Mouse (Mus musculus) kidney, adult 18-20 months (tissue): ENCODE results near the gene Atp6v1b1.

Experiments
- DNase-seq: peaks from one replicate; pipeline ENCODE4 v3.0.0; 2021

The Atp6v1b1 gene

DNA sequence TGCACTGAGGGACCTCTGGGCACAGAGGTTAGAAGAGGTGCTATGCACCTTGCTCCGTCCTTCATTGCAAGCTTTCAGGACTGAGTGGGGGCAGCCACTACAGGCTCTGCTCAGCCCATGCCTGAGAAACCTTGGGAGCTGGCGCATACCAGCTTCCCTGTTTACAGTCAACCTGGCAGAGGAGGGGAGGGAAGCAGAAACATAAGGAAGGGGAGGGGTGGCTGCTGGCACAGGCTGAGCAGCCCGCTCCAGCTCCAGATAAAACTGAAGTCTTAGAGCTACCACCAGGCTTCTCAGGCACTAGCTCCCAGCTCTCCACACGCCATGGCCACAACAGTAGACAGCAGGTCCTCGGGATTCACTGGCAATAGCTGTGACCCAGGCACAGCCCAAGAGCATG, at the start of gene Atp6v1b1:
Gene Atp6v1b1 (plus strand): TSS at position 230 of the 400 bp plus-strand sequence.
- peak; percentile 37 for DNase-seq

DNA sequence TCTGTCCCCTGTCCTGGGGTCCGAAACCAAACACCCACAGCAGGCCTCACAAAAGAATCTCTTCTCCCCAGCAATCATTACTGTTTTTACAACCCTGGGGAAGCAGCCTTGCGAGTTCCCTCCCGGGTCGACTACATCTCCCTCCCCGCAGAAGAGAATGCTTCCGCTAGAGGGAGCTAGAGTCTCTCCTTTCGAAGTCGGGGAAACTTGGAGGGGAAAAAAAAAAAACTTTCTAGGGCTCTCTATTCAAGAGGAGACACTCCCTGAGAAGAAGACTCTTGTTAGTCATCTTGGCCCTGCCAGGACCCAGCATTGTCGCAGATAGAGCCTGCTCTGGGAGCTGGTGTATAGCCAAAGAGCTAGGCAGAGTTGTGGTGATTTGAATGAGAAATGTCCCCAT, 49.0 kb upstream of the Atp6v1b1 start:
- no peak for DNase-seq

DNA sequence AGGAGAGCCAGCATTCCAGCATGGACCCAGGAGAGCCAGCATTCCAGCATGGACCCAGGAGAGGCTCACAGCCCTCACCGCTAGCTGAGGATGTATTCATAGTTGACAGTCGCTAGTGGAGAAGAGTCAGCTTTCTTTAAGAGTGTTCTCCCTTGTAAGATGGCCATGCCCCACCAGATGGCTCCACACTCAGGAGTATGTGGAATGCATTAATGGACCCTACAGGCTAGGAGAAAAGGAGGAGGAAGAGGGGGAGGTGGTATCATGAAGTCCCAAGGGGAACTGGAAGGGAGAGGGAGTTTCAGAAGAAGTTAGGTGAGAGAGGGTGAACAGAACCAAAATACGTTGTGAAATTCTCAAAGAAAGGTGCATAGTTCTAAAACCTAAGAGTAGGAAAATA, 47.1 kb upstream of the Atp6v1b1 start:
- no peak for DNase-seq

DNA sequence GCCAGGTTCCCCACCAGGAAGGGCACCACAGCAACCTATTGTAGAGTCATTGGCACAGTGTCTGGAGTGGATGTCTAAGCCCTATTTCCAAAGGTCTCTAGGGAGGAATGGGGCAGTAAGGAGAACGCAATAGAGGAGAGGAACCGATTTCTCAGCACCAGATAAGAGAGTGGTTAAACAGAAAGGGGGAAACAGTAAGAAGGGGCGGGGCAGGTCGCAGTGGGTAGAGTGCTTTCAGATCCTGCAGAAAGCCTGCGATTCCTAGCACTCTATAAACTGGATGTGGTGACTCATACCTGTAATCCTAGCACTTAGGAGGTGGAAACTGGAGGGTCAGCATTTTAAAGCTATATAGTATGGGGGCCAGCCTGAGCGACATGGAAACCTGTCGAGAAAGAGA, 46.1 kb upstream of the Atp6v1b1 start:
- no peak for DNase-seq

GRCm38 (mm10) chr6:83697932-83698331, 44.9 kb upstream of the Atp6v1b1 start:
- no peak for DNase-seq

DNA sequence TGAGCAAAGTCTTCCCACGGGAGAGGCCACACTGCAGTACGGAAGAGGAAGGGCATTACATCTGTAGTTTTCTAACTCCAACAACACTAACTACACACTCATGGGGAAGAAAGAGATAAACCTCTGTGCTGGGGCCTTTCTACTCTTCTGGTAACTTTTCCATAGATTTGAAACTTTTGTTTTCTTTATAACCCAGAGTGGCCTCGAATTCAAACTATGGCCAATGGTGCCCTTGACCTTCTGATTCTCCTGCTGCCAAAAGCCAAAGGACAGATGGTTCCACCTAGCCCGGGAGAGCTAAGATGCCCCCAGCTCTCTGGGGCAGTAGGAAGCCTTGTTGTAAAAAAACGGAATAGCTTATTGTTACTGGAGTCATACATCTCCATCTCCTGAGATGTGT, 42.8 kb upstream of the Atp6v1b1 start:
- no peak for DNase-seq

DNA sequence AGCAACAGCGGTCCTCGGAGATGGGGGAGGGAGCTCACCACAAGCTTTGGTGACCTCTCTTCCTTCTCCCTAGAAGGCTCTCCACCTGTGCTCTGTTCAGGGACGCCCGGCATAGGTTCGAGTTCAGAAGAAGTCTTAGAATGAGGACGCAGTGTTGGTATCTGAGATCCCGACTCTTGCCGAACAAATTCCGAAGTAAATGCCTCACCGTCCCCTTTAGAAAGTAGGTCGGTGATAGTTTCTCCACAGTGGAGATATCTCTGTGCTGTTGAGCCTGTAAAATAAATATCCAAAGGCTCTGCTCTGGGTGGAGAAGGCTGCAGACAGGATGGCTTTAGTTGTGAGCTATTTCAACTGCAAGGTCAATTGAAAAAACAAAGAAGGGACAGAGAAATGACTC, 41.8 kb upstream of the Atp6v1b1 start:
- DNase-seq: no peak

GRCm38 (mm10) chr6:83702146-83702999, 40.4 kb upstream of the Atp6v1b1 start:
- no peak for DNase-seq

DNA sequence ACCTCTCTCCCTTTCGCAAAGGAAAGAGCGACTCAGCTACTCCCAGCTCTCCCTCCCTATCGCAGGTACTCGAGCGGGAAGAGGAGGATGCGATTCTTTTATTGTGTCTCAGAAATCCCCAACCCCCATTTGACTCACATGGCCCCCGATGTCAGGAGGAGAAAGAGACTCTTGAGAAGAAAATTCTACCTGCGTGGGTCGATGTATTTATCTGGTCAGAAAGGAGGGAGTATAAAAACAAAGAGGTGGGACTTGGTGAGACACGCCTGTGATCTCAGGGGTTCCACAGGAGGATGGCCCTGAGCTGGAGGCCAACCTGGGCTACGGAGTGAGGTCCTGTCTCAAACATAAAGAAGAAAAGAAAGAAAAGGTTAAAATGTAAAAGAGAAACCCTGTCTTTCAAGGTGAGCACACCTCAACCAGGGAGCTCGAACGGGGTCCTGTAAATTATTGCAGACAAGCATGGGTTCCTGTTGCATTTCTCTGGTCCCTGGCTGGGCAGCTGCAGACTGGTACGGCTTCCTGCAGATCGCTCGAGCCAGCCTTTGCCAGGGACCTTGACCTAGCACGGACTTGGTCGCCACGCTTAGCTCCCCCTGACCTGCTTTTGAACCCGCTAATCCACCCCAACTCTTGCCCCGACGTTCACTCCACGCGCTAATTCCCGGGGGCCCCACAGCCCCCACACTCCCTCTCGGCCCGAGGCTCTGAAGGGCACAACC, 39.6 kb upstream of the Atp6v1b1 start:
- no peak for DNase-seq

DNA sequence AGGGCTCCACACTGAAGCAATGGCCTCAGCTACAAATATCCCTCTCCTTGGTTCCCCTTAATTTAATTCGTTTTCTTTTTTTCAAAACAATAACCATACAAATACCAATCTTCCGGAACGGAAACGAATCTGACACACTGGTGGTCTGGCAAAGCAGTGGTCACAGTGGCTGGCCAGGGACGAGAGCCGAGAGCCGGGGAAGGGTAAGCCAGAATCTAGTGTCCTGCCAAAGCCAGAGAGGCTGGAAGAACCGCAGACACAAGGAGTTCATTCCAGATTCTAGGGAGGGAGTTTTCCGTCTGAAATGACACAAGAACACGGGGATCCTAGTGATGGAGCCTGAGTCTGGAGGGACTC, 39.1 kb upstream of the Atp6v1b1 start:
- no peak for DNase-seq

- DNase-seq: no peak
These were observed 38.5 kb upstream of the Atp6v1b1 start for GRCm38 (mm10) chr6:83704294-83704693.

DNA sequence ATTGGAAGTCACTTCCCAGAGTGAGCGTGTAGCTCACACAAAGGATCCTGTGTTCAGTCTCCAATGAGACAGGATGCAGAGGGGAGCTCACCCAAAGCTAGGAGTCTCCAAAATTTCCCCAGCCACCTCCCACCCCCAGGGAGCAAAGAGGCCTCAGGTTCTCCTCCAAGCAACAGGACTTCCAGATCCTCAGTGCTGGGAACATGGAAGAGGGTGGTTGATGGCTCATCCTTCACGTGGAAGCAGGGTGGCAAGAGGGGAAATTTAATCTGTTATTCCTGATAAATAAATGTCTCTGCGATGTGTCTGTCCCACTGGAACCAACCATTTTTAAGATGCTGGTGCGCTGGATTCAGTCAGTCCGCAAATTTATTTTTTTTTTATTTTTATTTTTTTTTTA, 38.1 kb upstream of the Atp6v1b1 start:
- DNase-seq: no peak

- DNase-seq: no peak
These were observed 34.9 kb upstream of the Atp6v1b1 start for GRCm38 (mm10) chr6:83707738-83708510.

- DNase-seq: no peak
These were observed 32.3 kb upstream of the Atp6v1b1 start for GRCm38 (mm10) chr6:83710361-83711066.

DNA sequence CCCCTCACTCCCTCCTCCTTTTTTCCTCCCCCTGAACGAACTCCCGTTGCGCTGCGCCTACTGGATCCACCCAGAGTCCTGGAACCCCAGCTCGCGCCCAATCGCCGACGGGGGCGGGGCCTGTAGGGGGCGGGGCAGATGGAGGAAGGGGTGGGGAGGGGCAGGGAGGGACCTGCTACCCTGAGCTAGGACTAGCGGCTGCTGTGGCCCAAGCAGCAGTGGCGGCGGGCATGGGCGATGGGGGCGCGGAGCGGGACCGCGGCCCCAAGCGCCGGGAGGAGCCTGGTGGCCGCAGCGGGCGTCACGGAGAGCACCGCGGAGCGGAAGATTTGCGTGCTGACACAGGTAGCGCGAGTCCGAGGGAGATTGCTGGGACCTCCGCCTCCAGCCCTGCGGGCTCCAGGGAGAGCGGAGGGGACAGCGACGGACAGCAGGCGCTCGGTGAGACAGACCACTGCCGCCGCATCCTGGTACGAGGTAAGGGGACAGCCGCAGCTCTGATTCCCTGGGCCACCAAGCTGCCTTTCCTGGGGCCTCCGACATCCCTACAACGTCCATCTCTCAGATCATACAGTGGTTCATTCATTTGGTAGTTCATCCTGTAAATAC, 31.6 kb upstream of the Atp6v1b1 start, which contains the start of gene Vax2:
Gene Vax2 (plus strand): TSS at position 198 of the 609 bp plus-strand sequence.
- peak; percentile 71 for DNase-seq

- no peak for DNase-seq
These were observed 30.9 kb upstream of the Atp6v1b1 start for GRCm38 (mm10) chr6:83711725-83712475.

- no peak for DNase-seq
These were observed 29.3 kb upstream of the Atp6v1b1 start for GRCm38 (mm10) chr6:83713271-83714136.

DNA sequence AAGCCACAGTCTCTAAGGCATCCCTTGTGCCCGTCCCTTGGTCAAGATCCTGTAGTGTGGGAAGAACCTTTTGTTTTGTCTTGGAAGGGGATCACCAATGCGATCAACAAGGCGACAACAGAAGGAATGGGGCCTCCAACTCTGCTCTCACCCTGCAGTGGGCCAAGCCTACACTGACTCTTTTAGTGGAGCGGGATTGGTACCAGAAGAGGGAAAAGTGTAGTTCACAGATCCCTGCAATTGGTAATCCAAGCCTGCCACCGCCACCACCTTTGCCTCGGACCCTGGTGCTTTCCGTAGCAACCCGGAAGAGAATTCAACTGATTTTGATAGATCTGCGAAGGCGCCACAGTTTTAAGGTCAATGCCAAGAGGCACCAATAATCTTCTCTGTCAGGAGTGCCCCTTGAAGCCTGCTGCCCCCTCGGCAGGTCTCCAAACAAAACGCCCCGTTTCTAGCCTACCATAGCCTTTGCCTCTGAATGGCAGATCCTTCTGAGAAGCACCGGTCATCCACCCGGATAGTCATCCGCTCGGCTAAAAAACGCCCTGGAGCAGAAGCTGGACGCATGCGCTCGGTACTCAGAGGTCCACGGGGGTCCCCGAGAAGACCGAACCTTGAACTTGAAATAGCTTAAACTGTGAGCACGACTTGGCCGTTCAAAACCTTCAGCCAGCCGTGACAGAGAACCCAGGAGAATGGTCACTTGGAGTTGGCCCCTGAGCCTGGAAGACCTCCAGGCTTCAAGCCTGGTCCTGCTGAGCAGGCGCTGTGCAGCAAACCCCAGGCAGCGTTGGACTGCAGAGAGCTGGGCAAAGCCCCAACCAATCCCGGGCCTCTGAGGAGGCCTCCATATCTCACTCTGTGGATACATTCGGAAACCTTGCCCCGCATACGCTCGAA, 28.3 kb upstream of the Atp6v1b1 start:
- DNase-seq: no peak

DNA sequence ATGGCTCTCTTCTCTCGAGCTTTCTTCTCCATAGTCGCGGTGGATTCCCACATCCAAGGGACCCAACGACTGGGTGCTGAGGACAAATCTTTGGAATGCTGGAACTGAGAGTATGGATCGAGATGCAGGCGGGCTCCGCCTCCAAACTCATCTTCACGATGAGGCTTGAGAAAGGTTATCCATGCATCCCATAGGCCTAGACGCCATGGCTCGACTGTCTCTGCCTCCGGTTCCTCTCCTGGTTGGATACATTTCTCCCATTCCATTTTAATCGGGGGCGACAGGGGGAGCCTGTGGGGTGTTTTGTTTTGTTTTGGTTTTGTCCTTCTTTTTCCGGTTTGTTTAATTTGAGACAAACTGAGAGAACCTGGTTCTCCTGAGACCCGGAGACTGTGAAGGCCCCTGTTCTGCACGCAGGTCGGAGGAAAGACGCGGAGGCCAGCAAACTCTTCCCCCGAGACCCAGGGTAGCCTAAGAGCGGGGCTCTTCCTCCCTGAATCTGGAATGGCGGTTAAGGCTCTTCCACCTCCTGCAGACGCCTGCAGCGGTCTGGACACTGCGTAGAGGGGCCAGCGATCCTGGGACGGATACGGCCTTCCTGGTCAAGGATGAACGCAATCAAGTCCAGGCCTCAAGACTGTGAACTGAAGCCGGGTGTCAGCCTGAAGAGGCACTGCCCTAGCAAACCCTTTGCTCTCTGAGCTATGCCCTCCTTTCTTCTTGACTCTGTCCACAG, 27.2 kb upstream of the Atp6v1b1 start:
- DNase-seq: no peak
